Mouse (Mus musculus): ENCODE data around the gene Ppp3cb.

The Ppp3cb gene

DNA sequence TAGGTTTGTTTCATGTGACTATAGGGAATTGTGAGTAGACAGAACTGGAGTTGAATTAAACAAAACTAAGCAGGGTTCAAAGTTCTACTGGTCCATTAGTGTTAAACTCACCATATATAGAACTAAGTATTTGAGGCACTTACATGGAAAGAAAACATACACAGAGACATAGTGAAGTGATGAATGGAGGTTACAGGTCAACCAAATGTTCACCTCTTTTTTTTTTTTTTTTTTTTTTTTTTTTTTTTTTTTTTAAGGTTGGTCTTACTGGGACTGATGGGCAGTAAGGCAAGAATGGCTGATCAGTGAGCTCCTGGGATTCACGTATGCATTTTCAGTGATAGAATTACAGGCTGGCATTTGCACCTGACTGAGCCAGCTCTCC lies 66.2 kb downstream of the Ppp3cb start:
- no peak for DNase-seq (ENCODE audit: low read depth, low spot score)

- peak; percentile 90 for DNase-seq (ENCODE audit: low read depth, low spot score)
These were observed 66.8 kb downstream of the Ppp3cb start, which contains the start of gene Anxa7 for GRCm38 (mm10) chr14:20479291-20480194. TSS of gene Anxa7 (minus strand) at chr14:20480133.

- DNase-seq (ENCODE audit: low read depth, low spot score), result peak; percentile 79
These were observed 67.6 kb downstream of the Ppp3cb start for GRCm38 (mm10) chr14:20478801-20479200.

DNA sequence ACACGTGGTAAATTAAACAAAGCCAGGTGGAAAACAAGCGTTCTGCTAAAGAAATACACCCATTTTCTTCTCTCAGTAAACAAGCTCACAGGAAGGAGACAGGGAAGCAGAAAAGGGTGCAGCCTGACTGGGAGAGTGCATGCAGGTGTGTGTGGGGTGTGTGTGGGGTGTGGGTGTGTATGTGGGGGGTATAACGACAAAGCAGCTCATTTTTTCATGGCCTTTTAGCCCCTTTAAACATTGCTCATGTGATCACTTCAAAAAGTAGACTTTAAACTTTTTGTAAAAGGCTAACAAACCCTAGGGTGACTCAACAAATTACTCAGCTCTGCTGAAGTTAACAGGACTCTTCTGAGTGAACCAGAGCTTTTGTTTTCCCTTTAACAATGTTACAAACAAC lies 68.0 kb downstream of the Ppp3cb start:
- no peak for DNase-seq (ENCODE audit: low read depth, low spot score)

- peak; percentile 33 for DNase-seq (ENCODE audit: low read depth, low spot score)
These were observed 68.9 kb downstream of the Ppp3cb start for GRCm38 (mm10) chr14:20477261-20478025.

DNA sequence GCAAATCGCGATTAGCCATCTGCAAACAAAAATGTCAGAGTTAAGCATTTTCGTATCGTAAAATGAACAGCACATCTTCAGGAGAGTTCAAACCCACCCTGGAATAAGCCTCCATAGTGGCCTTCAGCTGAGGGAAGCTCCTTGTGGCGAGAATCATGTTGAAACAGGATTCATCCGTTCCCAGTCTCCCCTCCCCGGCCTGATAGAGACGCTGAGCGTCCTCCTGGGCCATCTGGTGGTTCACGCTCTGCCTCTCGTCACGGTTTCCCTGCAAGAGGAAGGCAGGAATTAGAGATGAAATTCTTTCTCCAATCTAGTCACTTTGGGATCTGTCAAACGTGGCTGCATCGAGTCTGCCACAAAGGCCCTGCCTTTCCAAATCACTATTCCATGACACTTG lies 86.2 kb downstream of the Ppp3cb start:
- no peak for DNase-seq (ENCODE audit: low read depth, low spot score)

- DNase-seq (ENCODE audit: low read depth, low spot score), result no peak
These were observed 88.0 kb downstream of the Ppp3cb start for GRCm38 (mm10) chr14:20458378-20458777.

DNA sequence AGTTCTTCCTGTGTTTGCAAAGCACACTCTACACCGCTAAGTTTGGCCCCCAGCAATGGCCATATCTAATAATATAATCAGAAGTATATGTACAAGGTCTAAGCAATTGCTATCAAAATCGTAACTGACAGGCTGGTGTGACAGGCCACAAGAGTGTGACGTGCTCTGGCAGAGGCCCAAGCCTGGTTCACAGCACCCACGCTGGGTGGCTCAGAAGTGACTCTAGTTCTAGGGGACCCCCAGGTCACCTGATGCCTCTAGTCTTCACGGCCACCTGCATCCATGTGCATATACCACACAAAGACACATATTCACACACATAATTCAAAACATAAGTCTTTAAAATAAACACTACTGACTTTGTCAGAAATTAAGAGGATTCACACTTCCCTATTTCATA lies 93.4 kb downstream of the Ppp3cb start:
- DNase-seq (ENCODE audit: low read depth, low spot score), result no peak

DNA sequence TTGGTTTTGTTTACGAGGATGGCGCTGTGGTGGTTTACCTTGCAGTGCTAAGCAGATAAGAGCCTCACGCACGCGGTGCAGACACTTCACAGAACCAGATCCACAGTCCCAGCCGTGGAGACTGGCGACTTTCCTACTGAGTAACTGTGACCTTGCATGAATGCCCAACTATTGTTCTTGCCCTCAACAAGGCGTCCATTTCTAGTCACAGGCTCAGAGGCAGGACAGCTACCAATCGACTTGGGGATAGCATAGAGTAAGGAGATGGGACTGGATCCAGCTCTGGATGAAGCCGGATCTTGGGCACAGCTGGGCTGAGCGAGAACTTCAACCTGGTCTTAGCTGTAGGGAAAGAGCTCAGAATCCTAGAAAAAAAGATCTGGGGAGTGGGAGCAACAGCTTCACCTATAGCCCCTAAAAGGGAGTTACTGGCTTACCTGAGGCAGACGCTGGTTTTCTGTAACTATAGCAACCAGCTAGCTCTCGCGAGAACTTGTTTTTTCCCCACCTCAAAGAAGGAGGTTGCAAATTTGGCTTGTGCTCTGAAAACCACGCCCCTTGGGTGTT lies 94.5 kb downstream of the Ppp3cb start, which contains the start of gene Cfap70:
TSS of gene Cfap70 (minus strand) at position 462 of the 567 bp plus-strand sequence.
- peak; percentile 93 for DNase-seq (ENCODE audit: low read depth, low spot score)

- no peak for DNase-seq (ENCODE audit: low read depth, low spot score)
These were observed 95.1 kb downstream of the Ppp3cb start for GRCm38 (mm10) chr14:20451302-20451701.

All from ZHBTc4 (cell line).